In the genomic region with DNA sequence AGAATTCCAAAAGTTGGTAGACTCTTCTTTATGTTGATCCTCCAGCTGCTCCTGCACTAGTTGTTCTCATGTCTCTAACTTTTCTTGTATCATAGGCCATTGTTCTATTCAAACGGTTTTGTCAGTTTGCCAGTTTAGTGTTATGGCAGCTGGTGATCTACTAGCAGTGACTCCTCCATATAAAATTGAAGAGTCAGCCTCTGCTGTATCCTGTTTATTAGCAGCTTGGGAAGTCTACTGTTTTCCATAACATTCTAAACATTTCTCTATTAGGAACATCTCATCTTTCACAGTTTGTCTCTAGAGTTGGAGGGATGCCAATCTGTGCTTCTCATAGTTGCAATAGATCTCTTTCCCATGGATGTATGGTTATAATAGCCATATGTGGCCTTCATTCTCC, we compare ENCODE assay signal across 26 mouse cellular contexts. TPM values are rescaled to one million over a fixed set of nuclear protein-coding genes. Genes with fewer than 3 reads are reported as not detected.
DNase-seq lines count a peak whose midpoint lies in the region; ATAC-seq and TF ChIP-seq lines count a peak whose summit lies in the region.
"Had no signal": no experiment of that assay in that cellular context is flagged by ENCODE, and none has a peak within 500 bp of the region (broad histone marks: within the 10 kb centered on the region; RNA-seq: fewer than 3 reads in every experiment).

No protein-coding gene starts in this region.

- H3K4me3 ChIP-seq in embryonic facial prominence, embryonic 14.5 days (ENCODE audit: low read depth, low read length) = no peak overlapping the region
- H3K4me3 ChIP-seq in embryonic facial prominence, embryonic 10.5 days = no peak overlapping the region
- no peak overlapping the region for H3K4me3 ChIP-seq in lung, embryonic 14.5 days (ENCODE audit: low read depth, low read length)
- H3K4me3 ChIP-seq in lung, postnatal 0 days (ENCODE audit: low read depth, low read length) = no peak overlapping the region
- H3K4me3 ChIP-seq in lung, adult 2 months (replicated peaks; ENCODE audit: extremely low read depth, low read depth, low read length) = no peak overlapping the region
- H3K4me3 ChIP-seq: embryonic facial prominence, embryonic 13.5 days; forebrain, embryonic 10.5 days; forebrain, embryonic 13.5 days; heart, adult 2 months; heart, embryonic 10.5 days; heart, embryonic 13.5 days had no signal

- no peaks in the 10 kb centered on the region for H3K36me3 ChIP-seq in embryonic facial prominence, embryonic 14.5 days (ENCODE audit: control insufficient read depth, insufficient read depth, low read length)
- H3K36me3 ChIP-seq in embryonic facial prominence, embryonic 10.5 days (replicated peaks) = no peaks in the 10 kb centered on the region
- no peaks in the 10 kb centered on the region for H3K36me3 ChIP-seq in lung, embryonic 14.5 days (ENCODE audit: insufficient read depth)
- H3K36me3 ChIP-seq in lung, postnatal 0 days (ENCODE audit: insufficient read depth, low read length) = no peaks in the 10 kb centered on the region
- H3K36me3 ChIP-seq: embryonic facial prominence, embryonic 13.5 days; forebrain, embryonic 10.5 days; heart, embryonic 10.5 days; heart, embryonic 13.5 days had no signal

- no peaks in the 10 kb centered on the region for H3K9me3 ChIP-seq in embryonic facial prominence, embryonic 14.5 days (ENCODE audit: control insufficient read depth, low read length)
- H3K9me3 ChIP-seq in embryonic facial prominence, embryonic 10.5 days = no peaks in the 10 kb centered on the region
- no peaks in the 10 kb centered on the region for H3K9me3 ChIP-seq in lung, embryonic 14.5 days (ENCODE audit: low read depth, low read length)
- no peaks in the 10 kb centered on the region for H3K9me3 ChIP-seq in lung, postnatal 0 days (ENCODE audit: low read length)
- H3K9me3 ChIP-seq: embryonic facial prominence, embryonic 13.5 days; forebrain, embryonic 10.5 days; forebrain, embryonic 13.5 days; heart, embryonic 10.5 days; heart, embryonic 13.5 days had no signal

- no peak for ATAC-seq in embryonic facial prominence, embryonic 14.5 days (ENCODE audit: low read depth)
- ATAC-seq in lung, embryonic 14.5 days (ENCODE audit: insufficient read depth) = peak; percentile 60; the same call in 1 of the 2 replicates
- no peak for ATAC-seq in lung, postnatal 0 days
- ATAC-seq: forebrain, embryonic 13.5 days; forebrain, embryonic 16.5 days; hindbrain, postnatal 0 days; Patski had no signal

- no peaks in the 10 kb centered on the region for H3K27me3 ChIP-seq in embryonic facial prominence, embryonic 14.5 days (replicated peaks; ENCODE audit: control insufficient read depth, insufficient read depth, low read length)
- H3K27me3 ChIP-seq in embryonic facial prominence, embryonic 10.5 days (replicated peaks; ENCODE audit: low read depth, poor library complexity, severe bottlenecking) = no peaks in the 10 kb centered on the region
- no peaks in the 10 kb centered on the region for H3K27me3 ChIP-seq in lung, embryonic 14.5 days (ENCODE audit: insufficient read depth, low read length)
- H3K27me3 ChIP-seq in lung, postnatal 0 days (replicated peaks; ENCODE audit: insufficient read depth, low read length) = no peaks in the 10 kb centered on the region
- H3K27me3 ChIP-seq: embryonic facial prominence, embryonic 13.5 days; forebrain, embryonic 13.5 days; heart, embryonic 13.5 days had no signal

- H3K9ac ChIP-seq in embryonic facial prominence, embryonic 14.5 days (ENCODE audit: low read depth, low read length) = no peak overlapping the region
- H3K9ac ChIP-seq in lung, embryonic 14.5 days = no peak overlapping the region
- H3K9ac ChIP-seq in lung, postnatal 0 days (replicated peaks; ENCODE audit: low read depth) = no peak overlapping the region
- H3K9ac ChIP-seq: embryonic facial prominence, embryonic 13.5 days; forebrain, embryonic 13.5 days; heart, embryonic 13.5 days; hindbrain, embryonic 14.5 days had no signal

- WGBS in embryonic facial prominence, embryonic 14.5 days = 54% methylated on average over 1 of the region's 1 CpGs
- 67% methylated on average over 1 of the region's 1 CpGs for WGBS in embryonic facial prominence, embryonic 10.5 days
- 32% methylated on average over 1 of the region's 1 CpGs for WGBS in lung, embryonic 14.5 days
- WGBS in lung, postnatal 0 days = 42% methylated on average over 1 of the region's 1 CpGs
- 35% methylated on average over 1 of the region's 1 CpGs for WGBS in lung, adult 2 months

- TF ChIP-seq EP300 in lung, postnatal 0 days (IDR thresholded peaks at IDR 0.05) = no peak

- no peak overlapping the region for H3K27ac ChIP-seq in embryonic facial prominence, embryonic 14.5 days (replicated peaks; ENCODE audit: low read depth, low read length)
- H3K27ac ChIP-seq in embryonic facial prominence, embryonic 10.5 days (replicated peaks) = no peak overlapping the region
- 0 out of 2 replicates have a peak overlapping the region, but pooled peaks have one; percentile 12 for H3K27ac ChIP-seq in lung, embryonic 14.5 days (ENCODE audit: low read depth)
- no peak overlapping the region for H3K27ac ChIP-seq in lung, postnatal 0 days (ENCODE audit: low read length)
- H3K27ac ChIP-seq: embryonic facial prominence, embryonic 13.5 days; forebrain, embryonic 10.5 days; forebrain, embryonic 13.5 days; heart, adult 2 months; heart, embryonic 10.5 days; heart, embryonic 13.5 days; hindbrain, embryonic 14.5 days; hindbrain, postnatal 0 days had no signal

- no peak for TF ChIP-seq POLR2A in lung, adult 2 months (IDR thresholded peaks at IDR 0.05; ENCODE audit: borderline replicate concordance, extremely low read depth, low read depth, low read length)

- no peak for TF ChIP-seq CTCF in lung, embryonic 14.5 days (IDR thresholded peaks at IDR 0.05; ENCODE audit: low read depth)
- TF ChIP-seq CTCF in lung, postnatal 0 days (IDR thresholded peaks at IDR 0.05) = no peak
- TF ChIP-seq CTCF in lung, adult 2 months (IDR thresholded peaks at IDR 0.05; ENCODE audit: insufficient read depth, low read length) = no peak

- H3K4me2 ChIP-seq in embryonic facial prominence, embryonic 14.5 days (ENCODE audit: low read depth, low read length) = no peak overlapping the region
- no peak overlapping the region for H3K4me2 ChIP-seq in lung, embryonic 14.5 days
- H3K4me2 ChIP-seq in lung, postnatal 0 days (replicated peaks; ENCODE audit: low read depth, low read length) = no peak overlapping the region
- H3K4me2 ChIP-seq: embryonic facial prominence, embryonic 13.5 days; forebrain, embryonic 13.5 days; heart, embryonic 13.5 days; hindbrain, embryonic 14.5 days had no signal

- no peaks in the 10 kb centered on the region for H3K4me1 ChIP-seq in embryonic facial prominence, embryonic 14.5 days (ENCODE audit: control insufficient read depth, insufficient read depth, low read length)
- peaks cover 11% of the 10 kb centered on the region; the same call in 1 of the 2 replicates for H3K4me1 ChIP-seq in embryonic facial prominence, embryonic 10.5 days
- H3K4me1 ChIP-seq in lung, embryonic 14.5 days (ENCODE audit: insufficient read depth) = no peaks in the 10 kb centered on the region
- H3K4me1 ChIP-seq in lung, postnatal 0 days (ENCODE audit: insufficient read depth, low read depth, low read length) = no peaks in the 10 kb centered on the region
- no peaks in the 10 kb centered on the region for H3K4me1 ChIP-seq in lung, adult 2 months (ENCODE audit: control insufficient read depth, insufficient read depth, low read length)
- H3K4me1 ChIP-seq: forebrain, embryonic 10.5 days; forebrain, embryonic 13.5 days; heart, embryonic 10.5 days; heart, embryonic 13.5 days had no signal

- peak; percentile 24 for DNase-seq in embryonic facial prominence, embryonic 14.5 days (ENCODE audit: low spot score)
- no peak for DNase-seq in embryonic facial prominence, embryonic 10.5 days (ENCODE audit: low spot score)
- peak; percentile 88 for DNase-seq in lung, embryonic 14.5 days
- no peak for DNase-seq in lung, postnatal 10 days
- DNase-seq in lung, postnatal 0 days (ENCODE audit: low spot score) = peak; percentile 30
- DNase-seq in lung, adult 2 months = no peak
- DNase-seq: adrenal gland, postnatal 10 days; adrenal gland, postnatal 36 days; cerebellum, adult 18-20 months; cerebellum, adult 9-10 months; cerebellum, postnatal 14 days; gastrocnemius, postnatal 10 days; gastrocnemius, postnatal 36 days; heart, adult 2 months; heart, postnatal 14 days; heart, postnatal 4 days had no signal

RNA-seq across cellular contexts. Expression of a gene that starts 58.6 kb away (rescaled TPM):
- polyA plus RNA-seq in embryonic facial prominence, embryonic 14.5 days (2014; fragmentation: Nextera tagmentation; extraction: Ambion mirVana) = 0.22 and 0.24 TPM in 2 replicates
- 0.06 and 0.15 TPM in 2 replicates for polyA plus RNA-seq in embryonic facial prominence, embryonic 10.5 days (2016; fragmentation: Nextera tagmentation; extraction: Ambion mirVana)
- 0.24 TPM in 1 of 2 replicates, not detected in the other for polyA plus RNA-seq in lung, embryonic 14.5 days (2014; fragmentation: Nextera tagmentation; extraction: Ambion mirVana)
- polyA plus RNA-seq in lung, postnatal 0 days (2015; fragmentation: Nextera tagmentation; extraction: Ambion mirVana) = 0.13 and 0.18 TPM in 2 replicates
- not detected in 2 replicates for polyA plus RNA-seq in lung, adult 2 months (2012; rRNA removed)
- polyA plus RNA-seq: forebrain, embryonic 10.5 days; heart, embryonic 16.5 days had no signal

Comparison
In these comparisons a context has a peak if more than half of its experiments do, and no peak if none do; other contexts are left out.
1. DNase-seq: peak in embryonic facial prominence, embryonic 14.5 days (single experiment), lung, embryonic 14.5 days (single experiment) and lung, postnatal 0 days (single experiment); none in embryonic facial prominence, embryonic 10.5 days (single experiment), lung, postnatal 10 days (single experiment) and lung, adult 2 months (single experiment).